Mouse (Mus musculus): Measurements from ENCODE around the gene Olfr1274-ps. TPM values are rescaled to one million over a fixed set of nuclear protein-coding genes. Genes with fewer than 3 reads are reported as not detected.

The Olfr1274-ps gene
- polyA plus RNA-seq (2014; fragmentation: Illumina TruSeq; extraction: RNeasy Lipid Tissue Mini Kit (QIAGEN cat#74804); ENCODE audit: low read depth, low replicate concordance): not detected

DNA sequence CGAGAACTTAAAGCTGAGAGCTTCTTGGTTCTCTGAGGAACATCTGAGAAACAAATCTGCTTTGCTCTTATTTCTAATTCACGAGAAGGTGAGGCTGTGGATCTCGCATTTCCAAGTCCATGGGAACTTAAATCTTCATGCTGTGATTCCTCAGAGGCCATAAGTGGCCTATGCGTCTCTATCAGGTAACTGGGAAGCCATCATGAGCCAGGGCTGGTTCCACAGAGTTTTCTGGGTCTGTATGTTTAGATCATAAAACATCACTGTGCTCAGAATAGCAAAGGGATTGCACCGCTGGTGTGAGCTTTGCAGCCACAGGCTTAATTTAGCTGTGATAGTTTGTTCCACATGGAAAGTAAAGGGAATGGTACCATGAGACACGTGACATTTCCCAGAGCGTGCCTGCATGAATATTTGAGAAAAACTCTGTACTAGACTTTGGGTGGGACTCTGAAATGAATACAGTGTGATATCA lies at the start of gene Olfr1274-ps:
Olfr1274-ps (plus strand) TSS at position 51 of the 475 bp plus-strand sequence.

Other genes starting within 250 kb of the Olfr1274-ps start
- not detected for gene Olfr1270, start 245.6 kb upstream of the Olfr1274-ps start, polyA plus RNA-seq (2014; fragmentation: Illumina TruSeq; extraction: RNeasy Lipid Tissue Mini Kit (QIAGEN cat#74804); ENCODE audit: low read depth, low replicate concordance)
- not detected for gene Olfr1506, start 174.2 kb upstream of the Olfr1274-ps start, polyA plus RNA-seq (2014; fragmentation: Illumina TruSeq; extraction: RNeasy Lipid Tissue Mini Kit (QIAGEN cat#74804); ENCODE audit: low read depth, low replicate concordance)
- not detected for gene Olfr142, start 141.1 kb upstream of the Olfr1274-ps start, polyA plus RNA-seq (2014; fragmentation: Illumina TruSeq; extraction: RNeasy Lipid Tissue Mini Kit (QIAGEN cat#74804); ENCODE audit: low read depth, low replicate concordance)
- not detected for gene Olfr1271, start 127.7 kb upstream of the Olfr1274-ps start, polyA plus RNA-seq (2014; fragmentation: Illumina TruSeq; extraction: RNeasy Lipid Tissue Mini Kit (QIAGEN cat#74804); ENCODE audit: low read depth, low replicate concordance)
- gene Olfr1272, start 105.8 kb upstream of the Olfr1274-ps start, polyA plus RNA-seq (2014; fragmentation: Illumina TruSeq; extraction: RNeasy Lipid Tissue Mini Kit (QIAGEN cat#74804); ENCODE audit: low read depth, low replicate concordance): not detected
- gene Gm13769, start 76.5 kb upstream of the Olfr1274-ps start, polyA plus RNA-seq (2014; fragmentation: Illumina TruSeq; extraction: RNeasy Lipid Tissue Mini Kit (QIAGEN cat#74804); ENCODE audit: low read depth, low replicate concordance): not detected
- gene Ptprj, start 182.0 kb downstream of the Olfr1274-ps start, polyA plus RNA-seq (2014; fragmentation: Illumina TruSeq; extraction: RNeasy Lipid Tissue Mini Kit (QIAGEN cat#74804); ENCODE audit: low read depth, low replicate concordance): 12.1 TPM

All from adrenal gland, adult 10 weeks (tissue).